ENCODE assay signal across 8 mouse cellular contexts in genomic region chr11:67922755-67923125, GRCm38 (mm10). TPM values are rescaled to one million over a fixed set of nuclear protein-coding genes. Genes with fewer than 3 reads are reported as not detected.
DNase-seq lines count a peak whose midpoint lies in the region; ATAC-seq and TF ChIP-seq lines count a peak whose summit lies in the region.

No protein-coding gene starts in this region.

- H3K27ac ChIP-seq in ES-E14 (ENCODE audit: insufficient read depth, low read depth, low read length, poor library complexity, severe bottlenecking) = no peak overlapping the region
- H3K27ac ChIP-seq in hindbrain, embryonic 13.5 days = no peak overlapping the region
- peak overlapping the region; percentile 79; the same call in 1 of the 2 replicates for H3K27ac ChIP-seq in midbrain, embryonic 10.5 days (replicated peaks)

- ATAC-seq in hindbrain, embryonic 13.5 days (ENCODE audit: low FRiP score) = peak; percentile 52; the same call in 1 of the 2 replicates
- no peak for ATAC-seq in erythroid progenitor cell, adult 5-6 weeks (replicated peaks; ENCODE audit: low FRiP score, poor library complexity, severe bottlenecking)

- peaks cover 37% of the 10 kb centered on the region for H3K27me3 ChIP-seq in hindbrain, embryonic 13.5 days
- H3K27me3 ChIP-seq in midbrain, embryonic 10.5 days (ENCODE audit: low read depth, poor library complexity, severe bottlenecking) = peaks cover 40% of the 10 kb centered on the region

- H3K4me3 ChIP-seq in ES-E14 (ENCODE audit: insufficient read depth in 1 of 2, low read depth in 1 of 2, low read length in 2 of 2, poor library complexity in 1 of 2, severe bottlenecking in 1 of 2) = peak overlapping the region; percentile 82 to 89
- H3K4me3 ChIP-seq in hindbrain, embryonic 13.5 days = peak overlapping the region; percentile 72
- peak overlapping the region; percentile 88 for H3K4me3 ChIP-seq in midbrain, embryonic 10.5 days

- in situ Hi-C loops in ES-E14 (cut with MboI; ENCODE audit: low sequenced_read_pairs in 2 of 2, unreplicated experiment in 2 of 2) = no loop called here

- DNase-seq in ES-E14 (ENCODE audit: low read depth, low spot score) = peak; percentile 71
- peak; percentile 43 for DNase-seq in brain, embryonic 18.5 days (ENCODE audit: low read depth, low spot score)
- peak; percentile 11 to 54 for DNase-seq in frontal cortex, postnatal 25 days (ENCODE audit: low spot score in 2 of 2)
- peak; percentile 40 to 43 for DNase-seq in left cerebral cortex, postnatal 36 days (ENCODE audit: low spot score in 2 of 2)
- peak; percentile 81 for DNase-seq in midbrain, embryonic 10.5 days (ENCODE audit: low spot score)
- DNase-seq in spleen, postnatal 36 days (ENCODE audit: low spot score in 2 of 2) = peak; percentile 9 to 21

- 0% methylated on average over 12 of the region's 12 CpGs for WGBS in hindbrain, embryonic 13.5 days
- WGBS in midbrain, embryonic 10.5 days = 0% methylated on average over 12 of the region's 12 CpGs

- H3K4me2 ChIP-seq in hindbrain, embryonic 13.5 days = peak overlapping the region; percentile 100

- no peaks in the 10 kb centered on the region for H3K9me3 ChIP-seq in ES-E14 (ENCODE audit: control insufficient read depth, insufficient read depth, low read depth, low read length)
- H3K9me3 ChIP-seq in hindbrain, embryonic 13.5 days = no peaks in the 10 kb centered on the region
- H3K9me3 ChIP-seq in midbrain, embryonic 10.5 days (replicated peaks) = no peaks in the 10 kb centered on the region

- H3K36me3 ChIP-seq in ES-E14 (ENCODE audit: control insufficient read depth, insufficient read depth, low read length, poor library complexity, severe bottlenecking) = peaks cover 2% of the 10 kb centered on the region; the same call in 1 of the 2 replicates
- H3K36me3 ChIP-seq in hindbrain, embryonic 13.5 days = no peaks in the 10 kb centered on the region
- H3K36me3 ChIP-seq in midbrain, embryonic 10.5 days = no peaks in the 10 kb centered on the region

- H3K9ac ChIP-seq in ES-E14 (ENCODE audit: insufficient read depth, low read depth, low read length, poor library complexity, severe bottlenecking) = peak overlapping the region; percentile 79; the same call in 1 of the 2 replicates
- H3K9ac ChIP-seq in hindbrain, embryonic 13.5 days = no peak overlapping the region

- H3K4me1 ChIP-seq in ES-E14 (ENCODE audit: control insufficient read depth in 2 of 2, insufficient read depth in 2 of 2, low read length in 2 of 2, poor library complexity in 1 of 2) = peaks cover 3 to 6% of the 10 kb centered on the region in 2 experiments
- peaks cover 22% of the 10 kb centered on the region for H3K4me1 ChIP-seq in hindbrain, embryonic 13.5 days (replicated peaks)
- H3K4me1 ChIP-seq in midbrain, embryonic 10.5 days = peaks cover 28% of the 10 kb centered on the region

- intact Hi-C loops in left cerebral cortex, postnatal 36 days (cut with DNase I) = no loop called here

TF ChIP-seq in ES-E14, 5 proteins besides CTCF, POLR2A, EP300 and RAD21:
- TF ChIP-seq HCFC1 (IDR thresholded peaks at IDR 0.05; ENCODE audit: borderline replicate concordance, insufficient read depth, low read length) = no peak
- TF ChIP-seq MAFK (IDR thresholded peaks at IDR 0.05; ENCODE audit: insufficient read depth, low read depth, low read length) = no peak
- no peak for TF ChIP-seq CHD2 (IDR thresholded peaks at IDR 0.05; ENCODE audit: low read depth, low read length)
- no peak for TF ChIP-seq ZNF384 (IDR thresholded peaks at IDR 0.05; ENCODE audit: low read depth, low read length)
- TF ChIP-seq ZC3H11A (IDR thresholded peaks at IDR 0.05; ENCODE audit: borderline replicate concordance, low read depth, low read length) = no peak

RNA-seq across cellular contexts. Expression of gene Usp43, which starts 0.8 kb away (rescaled TPM):
- total RNA-seq in ES-E14 (2012; rRNA removed) = 1.1 and 1.6 TPM in 2 replicates
- 0.38 and 0.53 TPM in 2 replicates for polyA plus RNA-seq in hindbrain, embryonic 13.5 days (2015; fragmentation: Nextera tagmentation; extraction: Ambion mirVana)
- 1 to 10 TPM; 3.6 to 6.0 TPM for total RNA-seq in left cerebral cortex, postnatal 36 days (2021)
- polyA plus RNA-seq in midbrain, embryonic 10.5 days (2016; fragmentation: Nextera tagmentation; extraction: Ambion mirVana) = 0.62 and 1.3 TPM in 2 replicates
- total RNA-seq in erythroid progenitor cell, adult 5-6 weeks (2015; ENCODE audit: low replicate concordance) = not detected in 2 replicates
- total RNA-seq in erythroid progenitor cell, adult 5-6 weeks (2017; ENCODE audit: low replicate concordance) = not detected in 2 replicates

RNA-seq across cellular contexts. Expression of gene Cfap52, which starts 42.7 kb away (rescaled TPM):
- 0.36 and 0.48 TPM in 2 replicates for total RNA-seq in ES-E14 (2012; rRNA removed)
- 4.0 and 6.7 TPM in 2 replicates for polyA plus RNA-seq in hindbrain, embryonic 13.5 days (2015; fragmentation: Nextera tagmentation; extraction: Ambion mirVana)
- 10 to 100 TPM in 1 of 2 experiments, 1 to 10 TPM in 1; 6.5 to 12.8 TPM for total RNA-seq in left cerebral cortex, postnatal 36 days (2021)
- polyA plus RNA-seq in midbrain, embryonic 10.5 days (2016; fragmentation: Nextera tagmentation; extraction: Ambion mirVana) = 0.56 and 0.78 TPM in 2 replicates
- total RNA-seq in erythroid progenitor cell, adult 5-6 weeks (2015; ENCODE audit: low replicate concordance) = not detected in 2 replicates
- not detected in 2 replicates for total RNA-seq in erythroid progenitor cell, adult 5-6 weeks (2017; ENCODE audit: low replicate concordance)

RNA-seq across cellular contexts. Expression of gene Stx8, which starts 43.3 kb away (rescaled TPM):
- total RNA-seq in ES-E14 (2012; rRNA removed) = 15.5 and 19.4 TPM in 2 replicates
- 71.5 and 74.1 TPM in 2 replicates for polyA plus RNA-seq in hindbrain, embryonic 13.5 days (2015; fragmentation: Nextera tagmentation; extraction: Ambion mirVana)
- 10 to 100 TPM; 36.7 to 42.5 TPM for total RNA-seq in left cerebral cortex, postnatal 36 days (2021)
- polyA plus RNA-seq in midbrain, embryonic 10.5 days (2016; fragmentation: Nextera tagmentation; extraction: Ambion mirVana) = 47.0 and 47.8 TPM in 2 replicates
- 7.6 and 14.7 TPM in 2 replicates for total RNA-seq in erythroid progenitor cell, adult 5-6 weeks (2015; ENCODE audit: low replicate concordance)
- 3.3 and 8.7 TPM in 2 replicates for total RNA-seq in erythroid progenitor cell, adult 5-6 weeks (2017; ENCODE audit: low replicate concordance)

Comparison
In these comparisons a context has a peak if more than half of its experiments do, and no peak if none do; other contexts are left out.
1. DNase-seq: peak in every context shown above with its lines; median percentile 81 in midbrain, embryonic 10.5 days; 71 in ES-E14; 43 in brain, embryonic 18.5 days; 42 in left cerebral cortex, postnatal 36 days; 32 in frontal cortex, postnatal 25 days; 15 in spleen, postnatal 36 days.